Mouse (Mus musculus) thymus, postnatal 36 days (tissue): ENCODE data around the gene Olfr286.

Experiments
- DNase-seq, 2 experiments: peaks; one replicate each; pipeline ENCODE4 v3.0.0; 2022; ENCODE audit warnings: mixed read lengths in 2 of 2

Gene Olfr286

GRCm38 (mm10) chr15:98234350-98234749, at the start of gene Olfr286:
TSS of gene Olfr286 (minus strand) at chr15:98234450.
- DNase-seq = no peak

GRCm38 (mm10) chr15:98257776-98258175, 23.5 kb upstream of the Olfr286 start:
- no peak for DNase-seq

GRCm38 (mm10) chr15:98257193-98257592, 22.9 kb upstream of the Olfr286 start, which contains the start of gene H1fnt:
TSS of gene H1fnt (minus strand) at chr15:98257293.
- DNase-seq = no peak

- DNase-seq = no peak
These were observed 22.0 kb upstream of the Olfr286 start for GRCm38 (mm10) chr15:98256271-98256670.

GRCm38 (mm10) chr15:98235442-98235841, 1.2 kb upstream of the Olfr286 start:
- no peak for DNase-seq

- DNase-seq = no peak
These were observed 8.2 kb downstream of the Olfr286 start for GRCm38 (mm10) chr15:98226096-98226495.

GRCm38 (mm10) chr15:98225610-98226009, 8.6 kb downstream of the Olfr286 start:
- no peak for DNase-seq

- DNase-seq = no peak
These were observed 11.9 kb downstream of the Olfr286 start for GRCm38 (mm10) chr15:98222377-98222776.

- DNase-seq = no peak
These were observed 13.4 kb downstream of the Olfr286 start, which contains the start of the genes Gm44579 and Olfr287 for GRCm38 (mm10) chr15:98220877-98221276. TSS of gene Gm44579 (minus strand) at chr15:98220977. TSS of gene Olfr287 (minus strand) at chr15:98221056.

GRCm38 (mm10) chr15:98214130-98214529, 20.1 kb downstream of the Olfr286 start:
- DNase-seq = no peak

- DNase-seq = no peak
These were observed 20.8 kb downstream of the Olfr286 start for GRCm38 (mm10) chr15:98213336-98213870.

- DNase-seq = no peak
These were observed 24.6 kb downstream of the Olfr286 start for GRCm38 (mm10) chr15:98209676-98210075.

GRCm38 (mm10) chr15:98195442-98195841, 38.8 kb downstream of the Olfr286 start, which contains the start of gene Olfr288:
TSS of gene Olfr288 (minus strand) at chr15:98195542.
- DNase-seq = no peak

GRCm38 (mm10) chr15:98184456-98184855, 49.8 kb downstream of the Olfr286 start:
- DNase-seq = no peak

- no peak for DNase-seq
These were observed 52.2 kb downstream of the Olfr286 start for GRCm38 (mm10) chr15:98181856-98182570.

GRCm38 (mm10) chr15:98181132-98181711, 53.0 kb downstream of the Olfr286 start:
- DNase-seq = peak; percentile 79

GRCm38 (mm10) chr15:98180567-98181131, 53.6 kb downstream of the Olfr286 start:
- no peak for DNase-seq

GRCm38 (mm10) chr15:98177320-98177719, 56.9 kb downstream of the Olfr286 start:
- DNase-seq = no peak
